Mouse (Mus musculus) embryonic fibroblast, embryonic 13.5 days (primary cell): ENCODE measurements at regions not wholly inside any gene's neighbourhood (a gene's known extent, or its start where the extent isn't known, plus 50 kb on each side); places are given as distances from the start of the nearest gene placed in this dataset.

ENCODE experiments used
- CTCF ChIP-seq: IDR thresholded peaks from 2 replicates; pipeline ENCODE4 v1.5.1; 2011; ENCODE audit warnings: mild to moderate bottlenecking, control low read depth, low read length, moderate library complexity, borderline replicate concordance; ENCODE audit not compliant: insufficient read depth
- POLR2A ChIP-seq: IDR thresholded peaks from 2 replicates; pipeline ENCODE4 v1.6.1; 2011; ENCODE audit warnings: low read depth, mild to moderate bottlenecking, control low read depth, low read length, moderate library complexity

DNA sequence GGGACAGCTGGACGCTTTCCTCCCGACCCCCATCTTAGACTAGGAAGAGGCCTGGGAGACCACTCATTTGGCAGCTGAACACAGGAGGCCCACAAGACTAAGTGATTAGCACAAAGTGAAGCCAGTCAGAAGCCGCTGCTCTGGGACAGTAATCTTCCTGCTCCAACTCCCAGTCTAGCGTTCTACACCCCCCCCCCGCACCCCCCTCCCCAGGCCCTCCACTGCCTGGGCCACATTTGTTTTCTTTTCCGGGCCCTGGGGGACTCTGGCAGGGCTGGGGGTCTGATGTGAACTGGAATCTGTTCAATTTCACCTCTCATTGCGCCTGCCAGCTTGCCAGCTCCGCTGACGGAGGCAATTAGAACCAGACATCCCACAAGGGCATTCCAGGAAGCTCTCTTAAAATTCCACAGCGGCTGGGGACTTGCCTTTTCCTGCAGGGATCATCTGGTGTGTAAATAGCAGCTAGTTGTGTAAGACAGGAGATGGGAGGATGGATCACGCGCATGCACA is 155.7 kb downstream of the Opa1 start:
- no peak for TF ChIP-seq CTCF
- TF ChIP-seq POLR2A: no peak
